Mouse (Mus musculus) ES-Bruce4 (cell line): ENCODE results near the gene Ppp1r14c. TPM values are rescaled to one million over a fixed set of nuclear protein-coding genes. Genes with fewer than 3 reads are reported as not detected.

Experiments used
- H3K27ac ChIP-seq: 2 replicates; pipeline ENCODE4 v1.5.1; 2012; ENCODE audit warnings: low read length, inconsistent platforms; ENCODE audit not compliant: insufficient read depth
- H3K27me3 ChIP-seq: 2 replicates; pipeline ENCODE4 v1.6.1; 2012; ENCODE audit warnings: mild to moderate bottlenecking, low read length, inconsistent platforms; ENCODE audit not compliant: control insufficient read depth, poor library complexity, insufficient read depth, severe bottlenecking
- H3K36me3 ChIP-seq: 2 replicates; pipeline ENCODE4 v1.6.1; 2012; ENCODE audit warnings: inconsistent platforms, mild to moderate bottlenecking, low read length, moderate library complexity; ENCODE audit not compliant: control insufficient read depth, poor library complexity, insufficient read depth, severe bottlenecking
- H3K4me1 ChIP-seq: one replicate; pipeline ENCODE4 v1.8.1; 2011; ENCODE audit warnings: low read length; ENCODE audit not compliant: control insufficient read depth, insufficient read depth
- H3K4me3 ChIP-seq: 2 replicates; pipeline ENCODE4 v1.5.1; 2011; ENCODE audit warnings: low read depth, mild to moderate bottlenecking, low read length
- H3K9ac ChIP-seq: 2 replicates; pipeline ENCODE4 v1.6.1; 2012; ENCODE audit warnings: low read depth, mild to moderate bottlenecking, inconsistent platforms; ENCODE audit not compliant: poor library complexity, severe bottlenecking
- H3K9me3 ChIP-seq: replicated peaks from 2 replicates; pipeline ENCODE4 v1.6.1; 2012; ENCODE audit warnings: mild to moderate bottlenecking, low read length, inconsistent platforms; ENCODE audit not compliant: control insufficient read depth, poor library complexity, insufficient read depth, severe bottlenecking
- CTCF ChIP-seq: IDR thresholded peaks from one replicate; pipeline ENCODE4 v1.8.1; 2011; ENCODE audit warnings: low read depth, low read length
- EP300 ChIP-seq: IDR thresholded peaks from 2 replicates; pipeline ENCODE4 v1.6.1; 2011; ENCODE audit warnings: low read depth, low read length; ENCODE audit not compliant: insufficient read depth
- POLR2A ChIP-seq: IDR thresholded peaks from one replicate; pipeline ENCODE4 v1.8.1; 2011; ENCODE audit warnings: low read length; ENCODE audit not compliant: insufficient read depth
- polyA plus RNA-seq: library from polyadenylated mRNA; stranded (reverse); fragments of >200 nt; gene quantifications from 2 replicates; pipeline ENCODE4 v1.2.4, GENCODE M21; 2011; ENCODE audit warnings: low read depth; ENCODE audit not compliant: missing spikeins, insufficient read depth, insufficient read length

The Ppp1r14c gene
- polyA plus RNA-seq, 1 experiment = 8.7 TPM

DNA sequence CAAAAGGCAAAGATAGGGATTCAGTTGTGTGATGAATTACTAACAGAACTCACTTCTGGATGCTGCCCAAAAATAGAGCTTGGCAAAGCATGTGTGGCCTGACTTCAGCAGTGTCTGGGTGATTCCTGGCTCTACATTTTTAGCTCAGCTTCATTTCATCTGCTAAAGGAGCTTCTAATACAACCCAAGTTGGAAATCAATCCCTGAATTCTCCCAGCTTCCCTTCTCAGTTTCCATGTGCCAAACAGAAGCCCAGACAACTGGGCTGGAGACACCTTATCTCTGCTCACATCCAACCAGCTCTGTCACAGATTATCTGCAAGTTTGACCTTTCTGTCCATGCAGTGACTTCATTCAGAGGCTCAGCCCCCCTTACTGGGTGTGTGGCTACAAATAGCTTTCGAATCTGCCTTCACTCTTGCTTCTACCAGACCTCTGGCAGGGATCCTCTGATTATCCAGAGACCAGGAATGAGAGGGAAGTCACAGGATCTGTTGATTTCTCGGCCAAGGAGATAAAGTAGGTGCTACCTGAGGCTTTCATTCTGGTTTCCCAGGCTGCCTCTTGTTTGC, 28.4 kb upstream of the Ppp1r14c start:
- Histone ChIP-seq H3K4me3 (no peak overlapping the region), H3K4me1 (no peaks in the 10 kb centered on the region), H3K36me3 (no peaks in the 10 kb centered on the region), H3K27ac (no peak overlapping the region), H3K9ac (no peak overlapping the region), H3K27me3 (no peaks in the 10 kb centered on the region), H3K9me3 (no peaks in the 10 kb centered on the region)
- TF ChIP-seq EP300 = no peak
- no peak for TF ChIP-seq CTCF
- no peak for TF ChIP-seq POLR2A

DNA sequence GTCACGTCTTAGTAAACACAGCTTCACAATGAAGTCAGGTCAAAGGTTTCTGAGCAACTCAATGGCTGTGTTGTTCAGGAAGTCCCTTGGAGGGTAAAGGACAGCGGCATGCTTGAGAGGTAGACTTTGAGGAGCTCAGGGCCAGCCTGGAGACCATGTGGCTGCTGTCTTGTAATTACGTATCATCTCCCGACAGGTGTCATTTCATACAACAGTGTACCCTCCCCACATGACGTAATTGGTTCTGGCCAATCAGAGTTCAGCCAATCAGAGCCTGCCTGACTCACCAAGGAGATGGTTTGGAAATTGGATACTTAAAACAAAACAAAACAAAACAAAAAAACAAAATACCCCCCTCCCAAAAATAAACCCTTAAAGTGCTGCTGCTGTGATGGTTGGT, 20.2 kb upstream of the Ppp1r14c start:
- H3K36me3 ChIP-seq = no peaks in the 10 kb centered on the region
- no peaks in the 10 kb centered on the region for H3K4me1 ChIP-seq
- H3K4me3 ChIP-seq = no peak overlapping the region
- no peak overlapping the region for H3K9ac ChIP-seq
- no peaks in the 10 kb centered on the region for H3K27me3 ChIP-seq
- H3K27ac ChIP-seq = no peak overlapping the region
- TF ChIP-seq POLR2A (no peak), CTCF (no peak), EP300 (no peak)
- no peaks in the 10 kb centered on the region for H3K9me3 ChIP-seq

DNA sequence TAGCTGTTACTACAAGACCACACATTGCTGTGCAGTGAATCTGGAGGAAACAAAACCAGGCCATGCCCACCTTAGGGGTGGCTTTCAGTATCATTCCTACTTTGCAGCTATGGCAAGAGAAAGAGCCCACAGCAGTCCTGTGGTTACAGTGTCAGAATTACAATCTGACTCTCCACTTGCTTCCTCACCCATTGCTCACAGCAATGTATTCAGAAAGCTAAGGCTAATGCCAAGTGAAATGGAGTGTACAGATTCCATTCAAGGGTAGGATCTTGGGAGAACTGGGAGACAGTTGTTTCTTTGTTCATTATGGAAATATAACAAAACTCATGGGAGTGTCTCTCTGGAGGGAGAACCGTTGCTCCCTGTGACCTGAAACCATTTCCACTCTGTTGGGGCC, 6.3 kb upstream of the Ppp1r14c start:
- Histone ChIP-seq H3K27ac (no peak overlapping the region), H3K9me3 (no peaks in the 10 kb centered on the region; the same call in 1 of the 2 replicates), H3K36me3 (no peaks in the 10 kb centered on the region), H3K4me1 (no peaks in the 10 kb centered on the region), H3K27me3 (no peaks in the 10 kb centered on the region), H3K9ac (no peak overlapping the region), H3K4me3 (no peak overlapping the region)
- TF ChIP-seq CTCF (no peak), POLR2A (no peak), EP300 (no peak)

DNA sequence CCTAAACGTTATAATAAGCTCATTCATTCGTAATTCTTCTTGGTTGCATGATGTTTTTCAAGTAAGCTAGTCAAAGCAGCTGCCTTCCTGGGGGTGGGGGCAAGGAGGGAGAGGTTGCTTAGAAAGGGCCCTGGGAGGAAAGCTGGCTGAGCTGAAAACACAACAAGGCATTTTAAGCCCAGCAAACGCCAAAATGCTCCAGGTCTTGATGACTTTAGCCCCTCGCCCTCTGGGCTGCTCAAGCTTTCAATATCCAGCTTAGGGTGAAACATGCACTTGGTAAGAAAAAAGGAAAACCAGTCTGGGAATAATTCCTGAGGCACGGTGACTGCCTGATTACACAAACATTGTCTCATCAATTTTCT, 204 bp upstream of the Ppp1r14c start:
- H3K36me3 ChIP-seq = no peaks in the 10 kb centered on the region
- H3K9me3 ChIP-seq = no peaks in the 10 kb centered on the region; the same call in 1 of the 2 replicates
- TF ChIP-seq CTCF (no peak), EP300 (no peak), POLR2A (no peak)
- H3K9ac ChIP-seq = no peak overlapping the region
- no peak overlapping the region for H3K4me3 ChIP-seq
- no peaks in the 10 kb centered on the region; the same call in 1 of the 2 replicates for H3K27me3 ChIP-seq
- no peaks in the 10 kb centered on the region for H3K4me1 ChIP-seq
- no peak overlapping the region for H3K27ac ChIP-seq

DNA sequence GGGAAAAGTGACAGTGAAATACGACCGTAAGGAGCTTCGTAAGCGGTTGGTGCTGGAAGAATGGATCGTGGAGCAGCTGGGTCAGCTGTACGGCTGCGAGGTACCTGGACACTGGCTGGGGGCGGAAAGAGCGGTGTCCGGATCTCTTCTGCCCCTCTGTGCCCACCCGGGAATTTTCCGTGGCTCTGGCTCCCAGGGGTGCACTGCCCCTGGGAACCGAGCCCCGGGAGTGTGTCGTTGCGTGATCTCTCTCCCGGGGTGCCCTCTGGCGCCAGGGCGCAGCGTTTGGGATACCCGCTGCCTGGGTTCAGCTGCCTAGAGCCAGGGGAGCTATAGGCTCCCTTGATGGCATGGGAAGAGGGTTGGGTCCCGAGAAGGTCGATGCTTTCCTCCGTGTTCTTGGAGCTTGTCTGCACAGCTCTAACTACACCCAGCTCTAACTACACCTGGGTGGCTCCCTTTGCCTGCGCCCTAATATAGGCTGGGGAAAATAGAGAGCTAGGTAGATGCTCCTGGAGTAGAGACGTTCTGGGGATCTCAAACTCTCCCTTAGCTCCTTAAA, 1.1 kb downstream of the Ppp1r14c start:
- no peaks in the 10 kb centered on the region; the same call in 1 of the 2 replicates for H3K9me3 ChIP-seq
- H3K36me3 ChIP-seq = no peaks in the 10 kb centered on the region
- H3K4me3 ChIP-seq = peak overlapping the region; percentile 79
- no peak for TF ChIP-seq EP300
- no peaks in the 10 kb centered on the region; the same call in 1 of the 2 replicates for H3K27me3 ChIP-seq
- peak overlapping the region; percentile 55 for H3K9ac ChIP-seq
- H3K4me1 ChIP-seq = no peaks in the 10 kb centered on the region
- no peak overlapping the region for H3K27ac ChIP-seq

- no peaks in the 10 kb centered on the region for H3K4me1 ChIP-seq
- H3K9ac ChIP-seq = no peak overlapping the region
- no peak overlapping the region for H3K27ac ChIP-seq
- H3K27me3 ChIP-seq = no peaks in the 10 kb centered on the region; the same call in 1 of the 2 replicates
- H3K36me3 ChIP-seq = no peaks in the 10 kb centered on the region
- peak overlapping the region; percentile 79 for H3K4me3 ChIP-seq
- H3K9me3 ChIP-seq = no peaks in the 10 kb centered on the region; the same call in 1 of the 2 replicates
- TF ChIP-seq POLR2A (no peak), CTCF (no peak), EP300 (no peak)
These were observed 1.6 kb downstream of the Ppp1r14c start for GRCm38 (mm10) chr10:3367440-3367839.
